Mouse (Mus musculus) megakaryocyte, adult 5-6 weeks (primary cell): ENCODE data around the gene Limch1. TPM values are rescaled to one million over a fixed set of nuclear protein-coding genes. Genes with fewer than 3 reads are reported as not detected.

Experiments
- ATAC-seq: 2 replicates; pipeline ENCODE4 v1.8.0; 2016; ENCODE audit warnings: mild to moderate bottlenecking, inconsistent platforms; ENCODE audit not compliant: poor library complexity, severe bottlenecking
- total RNA-seq, 2 experiments: library from RNA; stranded (forward) in 1 of 2; stranded (reverse) in 1 of 2; fragments of 153-499, 151-499 nt in 1 of 2; fragments of 221-1000, 200-1000 nt in 1 of 2; gene quantifications; 2 replicates each; pipeline versions ENCODE4 v1.2.3 to v1.2.4; 2015 to 2017

Limch1 gene
- total RNA-seq, 2 experiments from 2014 or later = 0.07 TPM; not detected in 1

- ATAC-seq = no peak
Observed at GRCm38 (mm10) chr5:66745996-66746681, 512 bp downstream of the Limch1 start.

GRCm38 (mm10) chr5:66746761-66747160, 1.1 kb downstream of the Limch1 start:
- ATAC-seq = no peak

- no peak for ATAC-seq
Observed at GRCm38 (mm10) chr5:66747761-66748430, 2.3 kb downstream of the Limch1 start.

- ATAC-seq = no peak
Observed at GRCm38 (mm10) chr5:66748448-66749115, 3.0 kb downstream of the Limch1 start.

- no peak for ATAC-seq
Observed at GRCm38 (mm10) chr5:66750641-66751040, 5.0 kb downstream of the Limch1 start.

- no peak for ATAC-seq
Observed at GRCm38 (mm10) chr5:66751332-66751980, 5.8 kb downstream of the Limch1 start.

GRCm38 (mm10) chr5:66753620-66754019, 8.0 kb downstream of the Limch1 start:
- no peak for ATAC-seq

GRCm38 (mm10) chr5:66756821-66757705, 11.4 kb downstream of the Limch1 start:
- no peak for ATAC-seq

GRCm38 (mm10) chr5:66757706-66758237, 12.1 kb downstream of the Limch1 start:
- no peak for ATAC-seq

- no peak for ATAC-seq
Observed at GRCm38 (mm10) chr5:66759354-66759753, 13.7 kb downstream of the Limch1 start.

GRCm38 (mm10) chr5:66760747-66761146, 15.1 kb downstream of the Limch1 start:
- no peak for ATAC-seq

GRCm38 (mm10) chr5:66762006-66762405, 16.4 kb downstream of the Limch1 start:
- ATAC-seq = no peak

GRCm38 (mm10) chr5:66764129-66764528, 18.5 kb downstream of the Limch1 start:
- ATAC-seq = no peak

GRCm38 (mm10) chr5:66765911-66766310, 20.3 kb downstream of the Limch1 start:
- ATAC-seq = no peak

- no peak for ATAC-seq
Observed at GRCm38 (mm10) chr5:66768034-66768433, 22.4 kb downstream of the Limch1 start.

- ATAC-seq = no peak
Observed at GRCm38 (mm10) chr5:66769070-66769469, 23.4 kb downstream of the Limch1 start.

GRCm38 (mm10) chr5:66769558-66769957, 23.9 kb downstream of the Limch1 start:
- no peak for ATAC-seq

GRCm38 (mm10) chr5:66777999-66778710, 32.5 kb downstream of the Limch1 start:
- ATAC-seq = no peak

GRCm38 (mm10) chr5:66780371-66780770, 34.7 kb downstream of the Limch1 start:
- no peak for ATAC-seq
